ENCODE assay signal across 14 mouse cellular contexts in genomic region chr13:72497521-72497920, GRCm38 (mm10).
A peak's percentile ranks its signal among the peaks of the same experiment; 100 is the strongest.
DNase-seq lines count a peak whose midpoint lies in the region; ATAC-seq and TF ChIP-seq lines count a peak whose summit lies in the region.
"Had no signal": no experiment of that assay in that cellular context is flagged by ENCODE, and none has a peak within 500 bp of the region (broad histone marks: within the 10 kb centered on the region; RNA-seq: fewer than 3 reads in every experiment).

No protein-coding gene starts in this region.

- H3K4me3 ChIP-seq in heart, embryonic 13.5 days: no peak overlapping the region
- H3K4me3 ChIP-seq in forebrain, embryonic 16.5 days (replicated peaks; ENCODE audit: low read length): no peak overlapping the region
- no peak overlapping the region for H3K4me3 ChIP-seq in midbrain, embryonic 15.5 days
- H3K4me3 ChIP-seq in limb, embryonic 10.5 days: no peak overlapping the region
- H3K4me3 ChIP-seq: erythroblast, embryonic 14.5 days; layer of hippocampus, adult 2 months; liver, embryonic 15.5 days had no signal

- H3K27me3 ChIP-seq in heart, embryonic 13.5 days (replicated peaks): peaks cover 24% of the 10 kb centered on the region
- H3K27me3 ChIP-seq in forebrain, embryonic 16.5 days (replicated peaks; ENCODE audit: control insufficient read depth, insufficient read depth, low read length): no peaks in the 10 kb centered on the region
- no peaks in the 10 kb centered on the region for H3K27me3 ChIP-seq in midbrain, embryonic 15.5 days (replicated peaks)
- H3K27me3 ChIP-seq in limb, embryonic 10.5 days (ENCODE audit: low read depth, poor library complexity, severe bottlenecking): peaks cover 20% of the 10 kb centered on the region
- H3K27me3 ChIP-seq: CH12.LX; liver, embryonic 15.5 days had no signal

- TF ChIP-seq CTCF in brain, embryonic 14.5 days (IDR thresholded peaks at IDR 0.05; ENCODE audit: borderline replicate concordance, extremely low read depth, insufficient read depth, insufficient read length): no peak

- DNase-seq in heart, adult 9 months (ENCODE audit: low spot score in 2 of 2): no peak
- DNase-seq in brain, embryonic 14.5 days (ENCODE audit: low read depth): peak; percentile 87
- no peak for DNase-seq in limb, embryonic 10.5 days (ENCODE audit: low spot score)
- no peak for DNase-seq in gastrocnemius, postnatal 25 days
- DNase-seq: adrenal gland, postnatal 25 days; gastrocnemius, postnatal 10 days; thymus, postnatal 4 days had no signal

- ATAC-seq in heart, embryonic 13.5 days (ENCODE audit: extremely low read depth, insufficient number of reproducible peaks, low FRiP score, low TSS enrichment): no peak
- peak; percentile 54; the same call in 1 of the 2 replicates for ATAC-seq in forebrain, embryonic 16.5 days
- ATAC-seq in midbrain, embryonic 15.5 days (replicated peaks): peak; percentile 90

- H3K27ac ChIP-seq in heart, embryonic 13.5 days (replicated peaks): no peak overlapping the region
- no peak overlapping the region for H3K27ac ChIP-seq in forebrain, embryonic 16.5 days (ENCODE audit: low read length)
- H3K27ac ChIP-seq in midbrain, embryonic 15.5 days: 0 out of 2 replicates have a peak overlapping the region, but pooled peaks have one; percentile 1
- H3K27ac ChIP-seq in limb, embryonic 10.5 days: no peak overlapping the region
- H3K27ac ChIP-seq: layer of hippocampus, adult 2 months; liver, embryonic 15.5 days had no signal

- peaks cover 11% of the 10 kb centered on the region for H3K4me1 ChIP-seq in heart, embryonic 13.5 days
- peaks cover 7% of the 10 kb centered on the region for H3K4me1 ChIP-seq in forebrain, embryonic 16.5 days (replicated peaks; ENCODE audit: control insufficient read depth, insufficient read depth, low read length)
- peaks cover 16% of the 10 kb centered on the region for H3K4me1 ChIP-seq in midbrain, embryonic 15.5 days
- H3K4me1 ChIP-seq in limb, embryonic 10.5 days: no peaks in the 10 kb centered on the region
- H3K4me1 ChIP-seq: liver, embryonic 15.5 days had no signal

- WGBS in heart, embryonic 13.5 days: 5% methylated on average over 10 of the region's 10 CpGs
- WGBS in forebrain, embryonic 16.5 days: 8% methylated on average over 10 of the region's 10 CpGs
- 4% methylated on average over 10 of the region's 10 CpGs for WGBS in midbrain, embryonic 15.5 days
- 16% methylated on average over 10 of the region's 10 CpGs for WGBS in limb, embryonic 10.5 days

- H3K4me2 ChIP-seq in heart, embryonic 13.5 days: peak overlapping the region; percentile 49
- H3K4me2 ChIP-seq in forebrain, embryonic 16.5 days (ENCODE audit: low read length): no peak overlapping the region
- H3K4me2 ChIP-seq in midbrain, embryonic 15.5 days: 0 out of 2 replicates have a peak overlapping the region, but pooled peaks have one; percentile 13
- H3K4me2 ChIP-seq: liver, embryonic 15.5 days had no signal

- no peaks in the 10 kb centered on the region for H3K9me3 ChIP-seq in heart, embryonic 13.5 days
- H3K9me3 ChIP-seq in forebrain, embryonic 16.5 days (ENCODE audit: control insufficient read depth, low read length): no peaks in the 10 kb centered on the region
- H3K9me3 ChIP-seq in midbrain, embryonic 15.5 days: no peaks in the 10 kb centered on the region
- no peaks in the 10 kb centered on the region for H3K9me3 ChIP-seq in limb, embryonic 10.5 days (replicated peaks)
- H3K9me3 ChIP-seq: liver, embryonic 15.5 days had no signal

- TF ChIP-seq POLR2A in brain, embryonic 14.5 days (IDR thresholded peaks at IDR 0.05; ENCODE audit: borderline replicate concordance, extremely low read depth, insufficient read depth, insufficient read length, poor library complexity, severe bottlenecking): no peak

- no peak overlapping the region for H3K9ac ChIP-seq in heart, embryonic 13.5 days
- H3K9ac ChIP-seq in forebrain, embryonic 16.5 days (replicated peaks; ENCODE audit: low read depth, low read length): no peak overlapping the region
- H3K9ac ChIP-seq in midbrain, embryonic 15.5 days: no peak overlapping the region
- H3K9ac ChIP-seq: liver, embryonic 15.5 days had no signal

- no peaks in the 10 kb centered on the region for H3K36me3 ChIP-seq in heart, embryonic 13.5 days
- H3K36me3 ChIP-seq in forebrain, embryonic 16.5 days (ENCODE audit: control insufficient read depth, insufficient read depth): no peaks in the 10 kb centered on the region
- H3K36me3 ChIP-seq in midbrain, embryonic 15.5 days (replicated peaks): no peaks in the 10 kb centered on the region
- H3K36me3 ChIP-seq in limb, embryonic 10.5 days: no peaks in the 10 kb centered on the region
- H3K36me3 ChIP-seq: liver, embryonic 15.5 days had no signal
